Mouse (Mus musculus): ENCODE measurements around the gene Epb41l5.

Epb41l5 gene

DNA sequence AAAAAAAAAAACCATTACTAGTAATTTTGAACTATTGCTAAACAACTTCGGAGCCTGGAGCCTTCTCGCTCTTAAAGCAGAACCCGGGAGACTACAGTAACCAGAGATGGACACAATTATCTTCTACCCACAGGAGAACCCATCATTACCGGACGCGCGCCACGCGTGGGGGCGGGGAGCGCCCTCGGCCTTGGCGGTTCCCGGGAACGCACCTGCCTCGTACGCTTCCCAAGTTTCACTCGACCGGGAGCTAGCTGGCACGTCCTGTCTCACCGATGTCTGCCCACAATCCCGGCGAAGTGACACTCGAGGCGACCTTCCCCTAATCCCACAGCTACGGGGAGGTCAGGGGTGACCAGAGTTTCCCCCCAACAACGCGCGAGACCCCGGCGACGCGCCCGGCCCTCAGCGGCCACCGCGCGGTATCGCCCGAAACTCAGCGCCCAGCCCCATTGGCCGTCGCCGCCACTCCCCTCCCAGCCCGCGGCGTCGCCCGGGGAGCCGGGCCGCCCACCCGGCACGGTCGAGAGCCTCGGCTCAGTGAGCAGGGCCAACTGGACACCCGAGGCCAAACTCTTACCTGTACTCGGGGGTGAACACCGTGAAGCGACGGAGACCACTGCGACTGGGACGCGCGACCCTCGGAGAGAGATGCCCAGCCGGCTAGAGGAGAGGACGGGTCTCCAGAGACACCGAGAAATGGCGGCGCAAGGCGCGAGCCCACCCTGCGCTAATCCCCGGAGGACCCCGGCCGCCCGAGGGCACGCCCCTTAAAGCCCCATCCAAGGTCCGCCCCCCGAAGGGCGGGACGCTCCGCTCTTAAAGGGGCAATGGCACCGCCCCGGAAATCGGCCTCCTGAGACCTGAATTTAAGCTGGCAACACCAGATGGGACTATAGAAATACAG, at the start of gene Epb41l5:
Gene Epb41l5, minus strand, starts transcription at position 796 of the 907 bp plus-strand sequence.
- DNase-seq (ENCODE audit: low spot score): peak; percentile 78

DNA sequence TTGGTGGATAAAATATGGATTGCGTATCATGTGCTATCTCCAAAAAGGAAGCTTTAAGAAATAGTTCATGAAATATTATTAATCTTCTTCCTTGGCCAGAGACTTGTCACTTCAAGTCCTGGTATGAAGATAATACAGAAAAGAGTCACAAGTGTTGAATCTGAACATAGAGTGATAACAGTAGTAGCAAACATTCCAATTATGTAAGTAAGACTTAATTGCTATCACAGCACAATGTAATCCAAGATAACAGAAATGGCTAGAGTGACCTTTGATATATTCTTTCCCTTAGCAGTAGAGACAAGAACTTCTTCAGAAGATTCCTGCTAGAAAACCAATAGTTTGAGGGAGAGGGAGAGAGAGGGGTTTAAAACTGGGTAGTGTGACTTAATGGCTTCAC, 48.1 kb upstream of the Epb41l5 start:
- no peak for DNase-seq (ENCODE audit: low spot score)

DNA sequence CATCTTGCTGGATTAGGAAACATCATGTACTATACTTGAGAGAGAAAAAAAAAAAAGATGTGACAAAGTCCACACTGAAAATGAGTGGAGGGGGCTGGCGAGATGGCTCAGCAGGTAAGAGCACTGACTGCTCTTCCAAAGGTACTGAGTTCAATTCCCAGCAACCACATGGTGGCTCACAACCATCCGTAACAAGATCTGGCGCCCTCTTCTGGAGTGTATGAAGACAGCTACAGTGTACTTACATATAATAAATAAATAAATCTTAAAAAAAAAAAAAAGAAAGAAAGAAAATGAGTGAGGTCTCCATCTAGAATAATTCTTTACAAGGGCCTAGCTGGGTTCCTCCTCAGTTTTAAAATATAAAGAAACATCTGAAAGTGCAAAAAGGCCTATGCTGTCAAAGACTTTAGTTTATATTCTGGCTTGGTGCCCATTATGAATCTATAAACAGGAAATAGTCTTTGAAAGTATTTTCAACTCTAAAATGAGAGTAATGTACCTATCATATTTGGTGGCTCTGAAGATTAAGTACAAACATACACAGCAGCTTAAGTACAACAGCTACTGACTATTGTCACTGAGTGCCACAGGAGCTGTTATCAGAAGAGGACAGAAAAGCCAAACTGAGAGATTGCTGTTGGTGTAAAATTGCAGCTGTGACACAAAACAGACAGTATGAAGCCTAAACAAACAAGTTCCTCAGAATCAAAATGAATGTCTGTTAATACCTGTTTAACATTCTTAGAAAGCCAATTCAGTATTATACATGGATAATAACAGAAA, 37.2 kb upstream of the Epb41l5 start:
- DNase-seq (ENCODE audit: low spot score): peak; percentile 37

DNA sequence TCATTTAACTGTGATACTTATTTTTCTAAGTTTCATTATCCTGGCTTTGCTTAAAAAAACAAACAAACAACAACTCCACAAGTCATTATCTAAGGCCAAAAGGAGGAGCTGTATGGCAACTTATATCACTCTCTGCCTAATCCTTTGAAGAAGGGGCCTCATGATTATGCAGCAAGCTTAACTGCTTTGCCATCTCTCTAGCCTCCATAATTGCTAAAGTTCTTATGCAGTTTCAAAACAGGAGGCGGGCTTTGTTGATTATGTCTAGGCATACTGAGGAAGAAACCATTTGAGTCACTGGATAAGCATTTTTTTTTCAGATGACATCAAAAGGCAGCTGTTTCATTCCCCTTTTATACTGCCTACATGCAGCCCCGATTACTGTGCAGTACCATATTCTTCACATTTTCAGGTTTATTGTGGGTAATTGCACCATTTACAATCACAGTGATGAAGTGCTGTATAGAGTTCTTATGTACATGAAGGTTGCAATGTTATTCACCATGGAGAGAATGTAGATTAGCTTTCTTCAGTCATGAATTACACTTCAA, 32.9 kb upstream of the Epb41l5 start:
- no peak for DNase-seq (ENCODE audit: low spot score)

DNA sequence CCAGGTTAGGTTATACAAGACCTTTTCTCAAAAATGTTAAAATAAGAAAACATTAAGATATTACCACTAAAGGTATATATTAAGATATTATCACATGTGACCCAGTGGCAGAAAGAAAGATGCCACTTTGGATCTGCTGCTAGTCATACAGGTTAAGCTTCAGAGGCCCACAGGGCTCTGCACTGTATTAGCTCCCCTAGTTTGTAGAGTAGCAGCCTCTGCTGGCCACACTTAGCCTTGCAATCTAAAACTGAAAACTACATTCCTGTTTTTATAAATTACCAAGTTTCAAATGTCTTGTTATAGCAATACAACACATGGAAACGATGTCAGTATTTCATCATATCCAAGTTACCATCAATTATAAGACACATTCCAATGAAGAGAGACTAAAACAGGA, 26.2 kb upstream of the Epb41l5 start:
- DNase-seq (ENCODE audit: low spot score): peak; percentile 31

DNA sequence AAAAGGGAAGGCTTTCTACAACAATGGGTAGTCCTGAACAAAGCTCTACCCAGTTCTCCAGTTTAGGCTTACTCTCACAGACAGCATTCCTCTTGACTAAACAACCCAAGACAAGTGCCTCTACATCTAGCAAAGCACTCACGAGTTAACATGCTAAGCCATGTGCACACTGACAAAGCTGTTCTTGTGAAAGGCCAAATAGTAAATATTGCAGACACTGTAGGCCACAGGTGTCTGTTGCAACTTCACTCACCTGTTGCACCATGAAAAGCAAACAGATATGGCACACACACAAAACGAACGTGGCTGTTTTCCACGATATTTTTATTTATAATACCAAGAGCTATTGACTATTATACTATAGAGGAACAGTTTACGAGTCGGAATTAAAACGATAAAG, 18.1 kb upstream of the Epb41l5 start:
- no peak for DNase-seq (ENCODE audit: low spot score)

DNA sequence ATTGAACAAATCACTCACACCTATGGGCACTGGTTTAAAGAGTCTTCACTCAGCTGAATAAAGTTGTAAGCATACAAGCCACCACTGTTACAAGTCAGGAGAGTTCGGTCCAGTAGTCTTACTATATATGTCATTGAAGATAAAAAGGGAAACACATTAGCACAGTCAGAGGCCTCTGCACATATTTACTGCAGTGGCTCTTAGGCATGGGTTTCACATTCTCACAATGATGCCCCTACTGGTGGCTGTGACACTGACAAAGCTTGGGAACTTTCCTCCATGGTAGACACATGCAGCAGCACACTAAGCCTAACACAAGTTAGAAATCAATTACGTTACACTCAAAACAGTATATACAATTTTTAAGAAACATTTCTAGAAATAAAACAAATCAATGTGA, 5.5 kb upstream of the Epb41l5 start:
- DNase-seq (ENCODE audit: low spot score): no peak

DNA sequence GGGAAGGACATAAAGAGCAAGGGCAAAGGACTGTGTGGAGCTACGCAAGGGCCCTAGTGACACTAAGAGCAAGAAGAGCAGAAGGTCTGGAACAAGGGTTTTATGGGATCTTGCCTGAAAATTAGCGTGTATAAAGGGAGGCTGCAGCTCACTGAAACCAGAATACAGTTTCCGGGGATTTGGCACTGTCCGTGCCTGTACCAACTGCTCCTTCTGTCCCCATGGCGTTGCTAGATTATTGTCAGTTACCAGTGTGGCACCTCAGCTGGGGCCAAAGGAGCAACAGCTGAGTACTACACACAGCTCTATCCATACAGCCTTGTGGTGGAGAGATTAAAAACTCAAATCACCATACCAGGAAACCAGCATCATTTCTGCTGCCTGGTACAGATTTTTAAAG, 1.6 kb upstream of the Epb41l5 start:
- DNase-seq (ENCODE audit: low spot score): no peak

DNA sequence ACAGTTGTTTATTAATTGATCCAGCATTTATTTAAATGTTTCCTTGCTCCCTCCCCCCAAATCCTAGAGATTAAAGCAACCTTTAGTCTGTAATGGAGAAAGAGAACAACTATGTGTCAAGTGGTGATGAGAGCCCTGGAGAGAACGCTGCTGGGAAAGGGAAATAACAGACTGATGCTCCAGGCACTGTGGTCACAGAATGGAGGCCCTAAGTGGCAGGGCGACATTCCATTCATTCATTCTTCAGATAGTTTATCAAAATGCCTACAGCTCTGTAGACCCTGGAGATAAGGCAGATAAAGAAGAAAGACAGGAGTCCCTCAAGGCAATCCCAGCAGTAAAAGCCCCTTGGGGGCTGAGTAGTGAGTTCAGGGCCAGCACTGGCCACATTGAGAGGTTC, 827 bp upstream of the Epb41l5 start:
- no peak for DNase-seq (ENCODE audit: low spot score)

DNA sequence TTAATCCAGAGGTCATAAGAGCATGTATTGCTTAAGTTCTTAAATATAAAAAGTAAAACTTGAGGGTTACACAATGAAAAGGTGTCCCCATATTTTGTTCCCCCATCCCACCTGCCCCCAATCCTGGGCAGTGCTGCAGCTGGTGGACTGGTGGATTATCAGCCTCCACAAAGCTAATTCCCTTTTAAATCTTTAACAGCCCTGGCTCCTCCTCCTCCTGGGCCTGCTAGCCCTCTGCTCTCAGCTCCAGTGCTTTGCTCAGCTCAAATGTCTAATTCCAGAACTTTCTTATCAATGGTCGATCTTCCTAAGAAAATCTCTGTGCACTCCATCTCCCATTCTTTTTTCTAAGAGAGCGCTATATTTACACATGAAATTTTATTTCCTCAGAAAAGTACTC, 2.4 kb downstream of the Epb41l5 start:
- DNase-seq (ENCODE audit: low spot score): no peak

DNA sequence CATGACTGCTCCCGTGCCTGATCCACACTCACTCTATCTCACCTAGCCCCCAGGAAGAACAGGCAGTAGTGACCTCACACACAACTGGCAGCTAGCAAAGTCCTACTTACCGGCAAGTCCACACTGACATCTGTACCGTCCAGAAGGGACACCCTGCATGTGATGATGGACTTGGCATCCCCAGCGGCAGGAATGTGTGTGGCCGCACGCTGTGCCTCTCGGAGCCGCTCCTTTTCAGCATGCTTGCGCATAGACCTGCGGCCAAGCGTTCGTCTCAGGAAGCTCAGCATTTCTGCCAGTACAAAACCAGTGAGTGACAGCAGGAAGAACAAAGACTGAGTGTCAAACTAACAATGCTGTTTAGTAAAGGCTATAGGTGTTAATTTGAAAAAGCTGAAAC, 6.4 kb downstream of the Epb41l5 start:
- DNase-seq (ENCODE audit: low spot score): no peak

DNA sequence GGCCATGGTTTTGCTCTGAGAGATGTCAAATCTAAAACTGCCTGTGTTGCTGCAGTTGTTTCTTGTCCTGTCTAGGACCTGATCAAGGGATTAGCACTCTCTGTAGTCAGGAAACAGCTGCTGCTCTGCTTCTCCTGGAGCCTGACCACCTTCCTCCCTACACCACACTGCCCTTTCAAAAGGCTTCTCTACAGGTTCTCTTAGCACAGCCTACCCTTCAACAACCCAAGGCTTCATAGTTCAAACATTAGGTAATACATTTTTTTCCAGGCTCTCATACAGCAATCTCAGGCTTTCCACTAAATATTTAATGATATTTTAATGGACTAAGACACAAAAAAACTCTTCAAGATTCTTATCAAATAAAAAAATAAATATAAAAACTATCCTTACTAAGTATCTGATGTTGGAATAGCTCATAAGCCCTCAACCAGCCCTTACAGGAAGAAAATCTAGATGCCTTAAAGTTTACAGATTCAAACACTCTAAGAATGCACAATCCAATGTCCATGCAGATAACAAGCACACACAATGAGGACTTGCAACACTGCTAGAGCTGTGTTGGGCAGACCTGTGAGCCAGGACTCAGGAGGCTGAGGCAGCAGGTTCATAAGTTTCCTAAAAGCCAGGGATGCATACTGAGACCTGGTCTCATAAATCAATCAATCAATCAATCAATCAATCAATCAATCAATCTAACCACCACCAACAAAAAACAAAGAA, 7.5 kb downstream of the Epb41l5 start:
- no peak for DNase-seq (ENCODE audit: low spot score)

DNA sequence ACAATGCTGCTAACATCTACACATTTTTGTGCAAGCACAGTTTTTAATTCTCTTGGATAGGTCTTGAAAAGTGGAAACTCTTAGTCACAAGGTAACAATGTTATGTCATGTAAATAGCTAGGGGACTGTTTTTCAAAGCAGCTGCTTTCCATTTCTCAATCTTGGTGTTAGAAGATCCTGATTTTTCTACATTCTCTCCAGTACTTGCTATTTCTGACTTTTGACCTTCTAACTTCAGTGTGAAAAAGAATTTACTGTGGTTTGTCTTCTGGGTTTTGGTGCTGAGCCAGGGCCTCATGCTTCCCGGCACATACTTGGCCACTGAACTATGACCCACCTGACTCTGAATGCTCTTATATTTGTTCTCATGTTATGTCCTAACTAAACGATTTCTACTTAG, 8.8 kb downstream of the Epb41l5 start:
- DNase-seq (ENCODE audit: low spot score): no peak

DNA sequence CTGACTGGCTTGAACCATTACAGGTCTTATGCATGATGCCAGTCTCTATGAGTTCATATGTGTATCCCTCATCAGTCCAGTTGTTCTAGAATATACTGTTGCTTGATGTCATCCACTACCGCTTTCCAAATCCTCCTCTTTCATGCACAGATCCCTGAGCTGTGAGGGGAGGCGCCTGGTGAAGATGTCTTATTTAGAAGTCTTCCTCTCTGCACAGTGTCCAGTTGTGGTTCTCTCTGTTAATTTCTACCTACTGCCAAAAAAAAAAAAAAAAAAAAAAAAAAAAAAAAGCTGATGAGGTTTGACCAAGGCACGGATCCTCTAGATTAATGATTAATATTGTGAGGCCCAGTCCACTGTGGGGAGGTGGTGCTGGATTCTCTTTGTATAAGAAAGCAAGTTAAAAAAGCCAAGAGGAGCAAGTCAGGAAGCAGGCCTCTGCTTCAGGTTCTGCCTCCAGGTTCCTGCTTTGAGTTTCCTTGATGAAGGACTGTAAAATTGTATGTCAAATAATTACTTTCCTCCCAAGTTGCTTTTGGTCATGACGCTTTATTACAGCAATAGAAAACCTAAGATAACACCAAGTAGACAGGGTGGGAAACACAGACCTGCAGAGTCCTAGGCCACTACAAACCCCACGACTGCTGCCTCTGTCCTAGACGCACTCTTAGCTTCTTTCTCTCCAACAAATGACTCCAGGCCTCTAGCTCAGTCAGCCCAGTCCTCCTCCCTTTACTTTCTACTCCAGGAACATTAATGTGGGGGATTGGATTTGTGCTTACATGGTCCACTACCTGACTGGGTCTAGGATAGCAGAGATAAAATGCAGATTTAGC, 11.4 kb downstream of the Epb41l5 start:
- DNase-seq (ENCODE audit: low spot score): no peak

DNA sequence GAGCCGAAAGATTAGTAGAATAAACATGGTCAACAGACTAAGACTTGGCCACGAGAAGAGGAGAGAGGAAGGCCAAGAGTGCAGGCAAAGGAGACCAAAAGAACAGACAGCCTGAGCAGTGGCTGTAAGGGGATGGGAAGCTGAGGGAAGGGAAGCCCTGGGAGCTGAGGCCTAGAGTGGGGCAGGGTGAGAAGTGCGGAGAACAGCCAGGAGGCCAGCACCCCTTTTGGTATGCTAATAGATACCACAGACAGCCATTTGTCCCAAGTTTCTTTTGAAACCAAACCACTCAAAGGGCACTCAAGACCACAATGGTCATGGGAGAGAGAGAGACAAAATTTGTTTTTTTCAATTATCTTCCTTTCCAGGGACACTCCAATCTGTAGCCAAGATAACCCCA, 14.1 kb downstream of the Epb41l5 start:
- no peak for DNase-seq (ENCODE audit: low spot score)

DNA sequence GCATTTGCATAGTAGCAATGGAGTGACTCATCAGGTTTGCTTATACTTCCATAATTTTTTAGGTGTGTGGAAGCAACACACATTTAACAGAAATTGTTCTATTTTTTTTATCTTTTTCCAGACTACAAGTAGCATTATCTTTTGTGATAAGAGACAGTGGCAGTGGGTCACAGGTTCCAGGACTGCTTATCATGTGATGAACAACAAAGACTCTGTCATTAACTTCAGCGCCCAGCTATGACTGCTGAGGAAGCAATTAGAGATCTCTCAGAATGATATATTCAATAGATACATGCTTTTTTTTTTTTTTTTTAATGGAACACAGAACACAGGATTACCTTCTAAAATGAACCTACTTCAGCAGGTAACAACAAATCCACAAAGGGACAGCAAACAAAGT, 18.4 kb downstream of the Epb41l5 start:
- no peak for DNase-seq (ENCODE audit: low spot score)

DNA sequence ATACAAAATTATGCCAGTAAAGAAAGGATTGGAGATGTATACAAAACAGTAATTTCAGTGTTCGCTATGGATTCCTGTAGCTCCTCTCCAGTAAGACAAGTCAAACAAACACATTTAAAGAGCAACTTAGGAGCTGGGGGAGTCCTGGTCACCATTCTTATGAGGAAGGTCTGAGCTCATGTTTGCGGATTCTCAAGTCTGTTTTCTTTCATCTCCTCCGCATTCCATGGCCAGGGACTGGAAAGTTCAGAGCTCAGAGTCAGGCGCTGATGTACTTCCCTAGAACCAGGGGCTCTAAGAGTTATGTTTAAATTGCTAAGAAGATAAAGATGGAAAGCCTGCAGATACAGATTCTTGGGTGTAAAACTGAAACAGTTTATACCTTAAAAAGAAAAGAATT, 22.0 kb downstream of the Epb41l5 start:
- DNase-seq (ENCODE audit: low spot score): no peak

DNA sequence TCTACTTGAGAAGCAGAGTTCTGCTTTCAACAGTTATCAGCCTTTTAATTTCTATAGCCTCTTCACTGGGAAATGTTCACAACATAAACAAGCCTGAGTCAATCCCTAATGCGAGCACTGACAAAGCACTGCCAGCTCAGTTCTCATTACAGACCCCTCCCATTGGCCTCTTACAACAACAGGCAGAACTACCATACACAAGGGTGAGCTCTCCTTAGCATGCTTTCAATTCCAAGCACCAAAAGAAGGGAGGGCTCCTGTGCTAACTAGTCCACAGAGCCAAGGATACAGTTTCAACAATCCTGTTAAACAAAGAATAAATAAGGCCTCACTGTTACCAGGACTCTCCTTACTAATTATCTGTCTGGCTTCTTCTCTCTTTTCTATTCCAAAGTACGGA, 24.4 kb downstream of the Epb41l5 start:
- no peak for DNase-seq (ENCODE audit: low spot score)

DNA sequence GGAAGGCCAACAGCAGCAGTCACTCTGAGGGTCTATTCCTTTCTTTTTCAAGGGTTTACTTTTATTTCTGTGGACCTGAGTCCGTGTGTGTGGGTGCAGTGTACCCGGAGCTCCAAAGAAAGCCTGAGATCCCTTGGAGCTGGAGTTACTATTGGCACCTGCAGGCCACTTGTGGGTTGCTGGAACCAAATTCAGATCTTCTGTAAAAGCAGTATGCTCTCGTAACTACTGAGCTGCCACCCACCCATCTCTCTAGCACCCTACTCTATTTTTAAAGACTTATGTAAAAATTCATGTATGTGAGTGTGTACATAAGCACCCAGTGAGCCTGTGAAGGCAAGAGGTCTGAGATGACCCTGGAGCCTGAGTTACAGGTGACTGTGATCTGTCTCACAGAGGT, 43.4 kb downstream of the Epb41l5 start:
- no peak for DNase-seq (ENCODE audit: low spot score)

DNA sequence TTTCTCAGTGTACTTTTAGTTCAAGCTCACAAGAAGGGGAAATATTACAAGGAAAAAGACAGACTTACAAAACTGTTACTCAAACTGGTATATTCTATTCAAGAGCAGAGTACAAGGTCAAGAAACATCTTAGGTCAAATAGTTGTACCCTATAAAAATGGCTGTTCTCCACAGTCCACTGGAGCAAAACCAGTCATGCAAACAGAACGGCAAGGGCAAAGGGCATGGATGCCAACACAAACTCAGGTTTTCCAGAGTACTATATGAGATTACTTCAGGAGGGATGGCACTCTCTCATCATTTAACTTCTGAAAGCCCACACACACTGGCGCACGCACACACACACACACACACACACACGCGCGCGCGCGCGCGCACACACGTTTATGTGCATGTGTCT, 46.4 kb downstream of the Epb41l5 start:
- DNase-seq (ENCODE audit: low spot score): no peak

DNA sequence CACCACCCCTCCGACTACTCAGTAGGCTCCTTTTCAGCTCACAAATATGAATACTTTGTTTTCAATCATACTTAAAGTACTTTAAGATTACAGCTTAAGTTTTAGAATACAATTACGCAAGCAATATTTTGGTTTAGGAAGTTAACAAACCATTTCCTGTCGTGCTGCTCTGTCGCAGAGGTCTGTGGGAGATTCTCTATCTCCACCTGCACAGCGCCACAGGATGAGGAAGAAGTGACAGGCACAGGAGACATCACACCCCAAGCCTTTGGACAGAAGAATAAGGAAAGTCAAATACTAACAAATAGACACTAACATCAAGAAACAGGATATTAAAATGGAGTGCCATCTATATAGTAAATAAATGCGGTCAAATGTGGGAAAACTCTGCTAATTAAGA, 49.9 kb downstream of the Epb41l5 start:
- no peak for DNase-seq (ENCODE audit: low spot score)
